Mouse (Mus musculus): ENCODE measurements at regions not wholly inside any gene's neighbourhood (a gene's known extent, or its start where the extent isn't known, plus 50 kb on each side); places are given as distances from the start of the nearest gene placed in this dataset.

DNA sequence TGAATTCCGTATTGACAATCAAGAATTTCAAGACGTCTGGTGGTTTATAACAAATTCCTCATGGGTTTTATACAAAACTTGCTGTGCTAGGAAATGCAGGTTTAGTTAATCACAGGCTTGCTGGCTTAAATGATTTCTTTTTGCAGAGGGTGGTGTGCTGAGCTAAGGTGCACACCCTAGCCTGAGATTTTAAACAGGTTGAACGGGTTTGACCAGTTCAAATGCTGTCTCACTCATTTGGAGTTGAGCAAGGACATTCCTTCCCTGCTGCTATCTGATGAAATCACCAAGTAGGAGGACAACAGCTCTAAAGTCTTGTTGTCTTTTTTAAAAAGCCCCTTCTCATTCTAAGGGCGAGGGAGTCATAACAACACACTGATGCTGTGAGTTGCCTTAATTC lies 128.6 kb upstream of the Fam83b start:
- Histone ChIP-seq H3K4me3 (ENCODE audit: low read depth, low read length) (no peak overlapping the region), H3K4me1 (replicated peaks; ENCODE audit: control insufficient read depth, insufficient read depth) (no peaks in the 10 kb centered on the region), H3K4me2 (replicated peaks; ENCODE audit: low read depth) (no peak overlapping the region), H3K27me3 (ENCODE audit: control insufficient read depth, insufficient read depth, low read length) (no peaks in the 10 kb centered on the region), H3K9me3 (ENCODE audit: control insufficient read depth, low read length) (no peaks in the 10 kb centered on the region), H3K27ac (replicated peaks) (0 out of 2 replicates have a peak overlapping the region, but pooled peaks have one; percentile 56), H3K9ac (ENCODE audit: low read length) (no peak overlapping the region), H3K36me3 (ENCODE audit: control insufficient read depth, insufficient read depth, low read length) (no peaks in the 10 kb centered on the region)
- ATAC-seq (ENCODE audit: low FRiP score, low TSS enrichment) (no peak), DNase-seq (ENCODE audit: low spot score) (no peak)
- 38% methylated on average over 4 of the region's 4 CpGs for WGBS
- TF ChIP-seq EP300 (optimal IDR thresholded peaks at IDR 0.05) (peak; percentile 92), CTCF (IDR thresholded peaks at IDR 0.05; ENCODE audit: low read depth) (no peak)

DNA sequence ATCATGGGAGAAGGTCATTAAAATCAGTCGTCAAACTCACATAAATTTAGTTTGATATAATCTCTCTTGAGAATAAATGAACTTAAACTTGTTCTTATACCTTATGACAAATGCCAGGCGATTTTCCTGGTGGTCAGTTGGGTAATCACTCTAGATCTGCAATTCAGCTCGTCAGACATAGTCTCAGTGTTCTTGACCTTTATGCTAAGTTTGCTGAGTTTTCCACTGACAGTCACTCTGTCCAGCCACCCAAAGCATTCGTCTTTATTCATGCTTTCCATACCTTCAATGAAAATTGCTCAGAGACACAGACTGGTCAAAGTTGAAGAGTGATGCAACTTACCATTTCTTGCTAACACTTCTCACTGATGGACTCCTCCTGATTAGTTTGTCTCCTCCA lies 126.1 kb upstream of the Fam83b start:
- no peak overlapping the region for H3K9ac ChIP-seq (ENCODE audit: low read length)
- DNase-seq (ENCODE audit: low spot score), result no peak
- H3K9me3 ChIP-seq (ENCODE audit: control insufficient read depth, low read length), result no peaks in the 10 kb centered on the region
- no peaks in the 10 kb centered on the region for H3K27me3 ChIP-seq (ENCODE audit: control insufficient read depth, insufficient read depth, low read length)
- ATAC-seq (ENCODE audit: low FRiP score, low TSS enrichment), result no peak
- H3K27ac ChIP-seq (replicated peaks), result no peak overlapping the region
- 64% methylated on average over 4 of the region's 4 CpGs for WGBS
- no peaks in the 10 kb centered on the region for H3K36me3 ChIP-seq (ENCODE audit: control insufficient read depth, insufficient read depth, low read length)
- TF ChIP-seq CTCF (IDR thresholded peaks at IDR 0.05; ENCODE audit: low read depth) (no peak), EP300 (optimal IDR thresholded peaks at IDR 0.05) (no peak)
- no peak overlapping the region for H3K4me3 ChIP-seq (ENCODE audit: low read depth, low read length)
- H3K4me1 ChIP-seq (replicated peaks; ENCODE audit: control insufficient read depth, insufficient read depth), result no peaks in the 10 kb centered on the region
- no peak overlapping the region for H3K4me2 ChIP-seq (replicated peaks; ENCODE audit: low read depth)

DNA sequence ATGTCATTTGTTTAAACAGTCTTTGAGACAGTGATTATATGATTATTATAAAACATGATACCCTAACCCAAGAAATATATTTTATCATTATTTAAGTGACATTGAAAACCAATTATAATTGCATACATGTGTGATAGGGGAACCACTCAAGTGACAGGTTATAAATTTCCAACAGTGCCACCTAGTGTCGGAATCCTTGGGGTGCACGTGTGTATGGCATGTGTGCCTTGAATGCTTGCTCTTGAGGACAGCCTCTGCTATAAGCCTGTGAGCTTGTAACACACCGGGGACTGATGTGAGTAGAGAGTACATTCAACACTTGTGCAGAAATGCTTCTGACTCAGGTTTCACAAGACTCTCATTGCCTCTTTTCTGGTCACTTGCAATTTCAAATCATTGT lies 93.9 kb upstream of the Fam83b start:
- no peak overlapping the region for H3K4me2 ChIP-seq (replicated peaks; ENCODE audit: low read depth)
- peak; percentile 74 for DNase-seq (ENCODE audit: low spot score)
- no peak overlapping the region for H3K27ac ChIP-seq (replicated peaks)
- WGBS, result 23% methylated on average over 3 of the region's 3 CpGs
- H3K9me3 ChIP-seq (ENCODE audit: control insufficient read depth, low read length), result no peaks in the 10 kb centered on the region
- TF ChIP-seq CTCF (IDR thresholded peaks at IDR 0.05; ENCODE audit: low read depth), result peak; percentile 80
- TF ChIP-seq EP300 (optimal IDR thresholded peaks at IDR 0.05), result no peak
- H3K27me3 ChIP-seq (ENCODE audit: control insufficient read depth, insufficient read depth, low read length), result no peaks in the 10 kb centered on the region
- H3K36me3 ChIP-seq (ENCODE audit: control insufficient read depth, insufficient read depth, low read length), result no peaks in the 10 kb centered on the region
- H3K4me3 ChIP-seq (ENCODE audit: low read depth, low read length), result no peak overlapping the region
- H3K9ac ChIP-seq (ENCODE audit: low read length), result no peak overlapping the region
- H3K4me1 ChIP-seq (replicated peaks; ENCODE audit: control insufficient read depth, insufficient read depth), result no peaks in the 10 kb centered on the region
- peak; percentile 66; the same call in 1 of the 2 replicates for ATAC-seq (ENCODE audit: low FRiP score, low TSS enrichment)

DNA sequence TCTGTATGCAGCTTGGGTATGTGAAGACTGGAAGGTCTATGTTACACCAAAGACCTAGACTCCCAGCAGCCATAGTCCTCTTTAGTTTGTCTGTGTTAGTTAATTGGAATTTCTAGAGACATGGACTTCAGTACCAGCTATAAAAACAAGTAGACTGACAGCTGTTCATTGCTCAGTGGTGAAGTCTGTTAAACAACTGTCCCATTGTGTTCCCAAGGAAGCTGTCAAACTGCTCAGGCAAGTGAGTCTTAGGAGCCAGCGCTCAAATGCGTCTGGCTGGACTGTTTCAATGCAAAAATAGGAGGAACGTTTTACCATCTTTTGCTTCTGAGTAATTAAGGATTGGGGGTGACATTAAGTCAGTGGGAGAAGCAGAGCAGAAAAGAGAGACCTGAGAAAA lies 92.9 kb upstream of the Fam83b start:
- ATAC-seq (ENCODE audit: low FRiP score, low TSS enrichment), result no peak
- Histone ChIP-seq H3K9me3 (ENCODE audit: control insufficient read depth, low read length) (no peaks in the 10 kb centered on the region), H3K27me3 (ENCODE audit: control insufficient read depth, insufficient read depth, low read length) (no peaks in the 10 kb centered on the region), H3K9ac (ENCODE audit: low read length) (no peak overlapping the region), H3K4me2 (replicated peaks; ENCODE audit: low read depth) (no peak overlapping the region), H3K36me3 (ENCODE audit: control insufficient read depth, insufficient read depth, low read length) (no peaks in the 10 kb centered on the region), H3K4me1 (replicated peaks; ENCODE audit: control insufficient read depth, insufficient read depth) (no peaks in the 10 kb centered on the region), H3K4me3 (ENCODE audit: low read depth, low read length) (no peak overlapping the region), H3K27ac (replicated peaks) (no peak overlapping the region)
- TF ChIP-seq EP300 (optimal IDR thresholded peaks at IDR 0.05) (no peak), CTCF (IDR thresholded peaks at IDR 0.05; ENCODE audit: low read depth) (no peak)
- 47% methylated on average over 3 of the region's 3 CpGs for WGBS
- DNase-seq (ENCODE audit: low spot score), result no peak

DNA sequence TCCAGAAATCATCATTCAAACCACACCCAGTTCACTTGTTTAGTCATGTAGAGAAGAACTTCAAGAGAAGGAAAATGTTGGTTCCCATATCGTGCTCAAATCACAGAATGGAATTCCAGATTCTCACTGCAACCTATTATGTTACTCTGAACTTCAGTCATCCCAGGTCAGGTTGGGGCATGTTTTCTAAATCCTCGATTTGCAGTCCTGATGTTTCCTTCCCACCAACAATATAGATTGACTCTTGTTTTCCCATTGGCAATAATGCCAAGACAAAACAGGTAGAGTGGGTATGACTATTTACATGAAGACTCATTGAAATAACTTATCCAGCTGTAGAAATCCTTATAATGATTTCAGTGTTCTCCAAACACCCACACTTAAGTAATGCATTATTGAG lies 86.4 kb upstream of the Fam83b start:
- 62% methylated on average over 2 of the region's 2 CpGs for WGBS
- no peak overlapping the region for H3K4me3 ChIP-seq (ENCODE audit: low read depth, low read length)
- DNase-seq (ENCODE audit: low spot score), result no peak
- H3K9me3 ChIP-seq (ENCODE audit: control insufficient read depth, low read length), result no peaks in the 10 kb centered on the region
- no peak for ATAC-seq (ENCODE audit: low FRiP score, low TSS enrichment)
- no peak overlapping the region for H3K27ac ChIP-seq (replicated peaks)
- TF ChIP-seq EP300 (optimal IDR thresholded peaks at IDR 0.05) (no peak), CTCF (IDR thresholded peaks at IDR 0.05; ENCODE audit: low read depth) (no peak)
- H3K36me3 ChIP-seq (ENCODE audit: control insufficient read depth, insufficient read depth, low read length), result no peaks in the 10 kb centered on the region
- no peaks in the 10 kb centered on the region for H3K4me1 ChIP-seq (replicated peaks; ENCODE audit: control insufficient read depth, insufficient read depth)
- H3K9ac ChIP-seq (ENCODE audit: low read length), result no peak overlapping the region
- no peak overlapping the region for H3K4me2 ChIP-seq (replicated peaks; ENCODE audit: low read depth)
- H3K27me3 ChIP-seq (ENCODE audit: control insufficient read depth, insufficient read depth, low read length), result no peaks in the 10 kb centered on the region

DNA sequence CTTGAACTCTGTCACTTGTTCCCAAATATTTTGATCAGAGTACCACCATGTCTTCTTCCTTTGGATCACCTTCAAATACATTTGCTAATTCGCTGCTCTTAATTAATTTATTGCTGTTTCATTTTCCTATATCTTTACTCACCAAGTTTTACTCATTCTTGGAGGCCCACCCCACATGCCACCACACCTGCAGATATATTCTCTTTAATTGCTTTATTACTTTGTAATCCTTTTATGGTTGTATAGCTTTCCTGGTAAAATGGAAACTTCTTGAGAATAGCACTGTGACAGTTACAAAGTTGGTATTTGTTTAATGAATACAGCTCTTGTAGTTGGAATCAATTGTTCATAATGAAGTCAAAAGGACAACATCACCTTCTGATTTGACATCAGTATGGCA lies 82.6 kb upstream of the Fam83b start:
- 80% methylated on average over 1 of the region's 1 CpGs for WGBS
- Histone ChIP-seq H3K9ac (ENCODE audit: low read length) (no peak overlapping the region), H3K4me3 (ENCODE audit: low read depth, low read length) (no peak overlapping the region), H3K4me2 (replicated peaks; ENCODE audit: low read depth) (no peak overlapping the region), H3K4me1 (replicated peaks; ENCODE audit: control insufficient read depth, insufficient read depth) (no peaks in the 10 kb centered on the region), H3K9me3 (ENCODE audit: control insufficient read depth, low read length) (no peaks in the 10 kb centered on the region), H3K36me3 (ENCODE audit: control insufficient read depth, insufficient read depth, low read length) (no peaks in the 10 kb centered on the region), H3K27me3 (ENCODE audit: control insufficient read depth, insufficient read depth, low read length) (no peaks in the 10 kb centered on the region), H3K27ac (replicated peaks) (no peak overlapping the region)
- ATAC-seq (ENCODE audit: low FRiP score, low TSS enrichment) (no peak), DNase-seq (ENCODE audit: low spot score) (no peak)
- TF ChIP-seq EP300 (optimal IDR thresholded peaks at IDR 0.05) (no peak), CTCF (IDR thresholded peaks at IDR 0.05; ENCODE audit: low read depth) (no peak)
